Mouse (Mus musculus): ENCODE data around the gene Fam172a. TPM values are rescaled to one million over a fixed set of nuclear protein-coding genes. Genes with fewer than 3 reads are reported as not detected.

The Fam172a gene
- polyA plus RNA-seq, 1 experiment from 2014 or later: 53.6 TPM

DNA sequence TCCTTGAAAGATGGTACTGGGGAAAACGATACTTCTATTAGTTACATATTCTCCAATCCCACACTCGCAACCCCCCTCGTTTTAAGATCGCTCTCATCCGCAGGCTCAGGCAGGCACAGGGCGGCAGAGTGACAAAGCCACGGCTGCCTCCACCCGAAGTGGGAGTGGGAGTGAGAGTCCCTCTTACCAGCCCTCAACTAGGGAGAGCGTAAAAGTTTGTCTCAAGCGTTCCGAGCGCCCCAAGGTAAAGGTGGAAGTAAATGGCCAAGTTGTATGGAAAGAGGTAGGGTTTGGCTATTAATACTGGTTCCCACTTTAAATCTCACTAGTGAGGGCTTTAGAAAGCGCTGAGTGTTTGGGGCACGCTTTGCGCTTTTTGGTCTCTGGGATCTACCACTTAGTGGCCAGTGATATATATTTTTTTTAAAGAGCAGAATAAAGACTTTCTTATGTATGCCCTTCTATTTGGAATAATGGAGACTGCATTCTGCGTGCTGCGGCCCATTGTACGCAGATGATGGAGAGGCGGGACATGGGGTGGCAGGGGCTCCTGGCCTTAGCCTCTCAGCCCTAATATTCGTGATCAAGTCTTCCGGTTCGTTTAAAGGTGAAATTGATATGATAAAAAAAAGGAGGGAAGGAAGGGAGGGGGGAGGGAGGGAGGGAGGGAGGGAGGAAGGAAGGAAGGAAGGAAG lies 500.2 kb downstream of the Fam172a start:
- DNase-seq (ENCODE audit: low spot score, missing footprints): peak; percentile 98
- WGBS: under 1% methylated on average over 22 of the region's 22 CpGs
- no peaks in the 10 kb centered on the region for H3K36me3 ChIP-seq (ENCODE audit: control insufficient read depth, insufficient read depth, low read length)
- peak overlapping the region; percentile 96 for H3K4me3 ChIP-seq (ENCODE audit: low read depth, low read length)
- H3K27me3 ChIP-seq (ENCODE audit: control insufficient read depth, insufficient read depth, low read length): 0 out of 2 replicates have a peak, but pooled peaks cover 2% of the 10 kb centered on the region
- H3K4me1 ChIP-seq (ENCODE audit: control insufficient read depth, insufficient read depth, low read length): peaks cover 16% of the 10 kb centered on the region
- H3K27ac ChIP-seq (ENCODE audit: low read depth, low read length): peak overlapping the region; percentile 96
- H3K9me3 ChIP-seq (ENCODE audit: control insufficient read depth, low read length): no peaks in the 10 kb centered on the region
- H3K4me2 ChIP-seq: peak overlapping the region; percentile 84
- peak overlapping the region; percentile 95 for H3K9ac ChIP-seq (ENCODE audit: low read length)
- peak; percentile 10; the same call in 1 of the 2 replicates for ATAC-seq (ENCODE audit: low FRiP score)

DNA sequence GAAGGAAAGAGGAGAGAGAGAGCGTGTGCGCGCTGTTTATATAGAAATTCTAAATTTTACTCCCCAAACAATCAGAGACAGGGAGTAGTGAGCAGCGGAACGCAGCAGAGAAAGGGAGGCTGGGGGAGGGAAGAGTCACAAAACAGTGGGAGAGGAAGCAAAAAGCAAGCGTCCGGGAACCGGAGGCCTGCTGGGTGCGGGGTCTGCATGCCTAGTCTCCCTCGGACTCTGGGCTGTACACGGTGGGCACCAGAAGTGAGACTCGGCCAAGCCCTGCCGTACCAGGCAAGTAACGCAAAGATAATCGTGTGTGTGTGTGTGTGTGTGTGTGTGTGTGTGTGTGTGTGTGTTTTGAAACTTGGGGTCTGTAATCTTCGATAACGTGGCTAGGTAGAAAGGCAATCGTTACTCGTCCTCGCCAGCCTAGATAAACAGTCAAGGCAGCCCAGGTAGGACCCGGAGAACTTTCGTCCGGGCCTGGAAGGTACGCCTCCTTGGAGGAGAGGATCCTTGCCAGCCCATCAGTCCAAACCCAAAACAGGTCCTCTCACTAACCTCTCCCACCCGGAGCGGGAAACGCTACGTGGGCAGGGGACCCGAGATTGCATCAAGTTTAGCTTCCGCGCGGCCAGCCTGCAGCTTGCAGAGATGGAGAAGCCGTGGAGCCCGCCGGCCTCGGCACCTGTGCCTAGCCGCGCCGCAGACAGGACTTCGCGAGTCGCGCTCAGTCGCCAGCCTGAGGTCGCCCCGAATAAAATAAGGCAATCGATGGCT lies 500.9 kb downstream of the Fam172a start:
- H3K4me1 ChIP-seq (ENCODE audit: control insufficient read depth, insufficient read depth, low read length): peaks cover 21% of the 10 kb centered on the region
- no peaks in the 10 kb centered on the region for H3K9me3 ChIP-seq (ENCODE audit: control insufficient read depth, low read length)
- ATAC-seq (ENCODE audit: low FRiP score) (no peak), DNase-seq (ENCODE audit: low spot score, missing footprints) (peak; percentile 96)
- H3K4me3 ChIP-seq (ENCODE audit: low read depth, low read length): peak overlapping the region; percentile 96
- under 1% methylated on average over 47 of the region's 47 CpGs for WGBS
- 0 out of 2 replicates have a peak, but pooled peaks cover 2% of the 10 kb centered on the region for H3K27me3 ChIP-seq (ENCODE audit: control insufficient read depth, insufficient read depth, low read length)
- peak overlapping the region; percentile 95 for H3K9ac ChIP-seq (ENCODE audit: low read length)
- H3K4me2 ChIP-seq: peak overlapping the region; percentile 84
- no peaks in the 10 kb centered on the region for H3K36me3 ChIP-seq (ENCODE audit: control insufficient read depth, insufficient read depth, low read length)
- H3K27ac ChIP-seq (ENCODE audit: low read depth, low read length): peak overlapping the region; percentile 96

DNA sequence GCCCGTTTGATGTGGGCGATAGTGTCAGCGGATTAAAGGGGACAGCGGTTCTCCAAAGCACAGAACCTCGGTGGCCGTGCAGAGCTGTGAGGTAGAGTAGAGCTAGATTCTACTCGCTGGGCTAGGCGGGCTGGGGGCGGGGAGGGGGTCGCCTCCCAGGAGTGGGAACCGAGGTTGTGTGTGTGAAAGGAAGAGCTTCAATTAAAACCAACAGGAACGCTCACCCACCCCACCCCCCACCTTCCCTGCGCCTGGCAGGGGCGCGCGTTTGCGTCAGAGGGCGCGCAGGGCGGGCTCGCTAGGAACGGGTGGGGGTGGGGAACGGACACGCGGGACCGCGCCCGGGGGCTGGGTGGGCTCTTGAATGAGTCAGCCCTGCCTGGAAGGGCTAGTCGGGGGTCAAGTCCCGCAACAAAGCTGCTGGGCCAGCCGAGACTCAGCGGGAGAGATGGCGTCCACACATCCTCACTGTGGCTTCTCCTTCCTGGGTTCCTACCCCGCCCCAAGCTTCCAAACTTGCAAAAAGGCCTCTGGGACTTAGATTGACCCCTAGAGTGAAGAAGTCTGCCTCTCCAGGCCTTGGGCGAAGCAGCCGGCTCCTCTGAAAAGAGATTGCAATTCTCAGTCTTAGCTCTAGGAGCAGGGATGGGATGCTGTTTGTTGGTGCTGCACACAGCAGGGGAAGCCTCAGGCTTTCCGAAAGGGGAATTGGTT lies 501.7 kb downstream of the Fam172a start:
- H3K27ac ChIP-seq (ENCODE audit: low read depth, low read length): peak overlapping the region; percentile 96
- 0 out of 2 replicates have a peak, but pooled peaks cover 2% of the 10 kb centered on the region for H3K27me3 ChIP-seq (ENCODE audit: control insufficient read depth, insufficient read depth, low read length)
- H3K4me3 ChIP-seq (ENCODE audit: low read depth, low read length): peak overlapping the region; percentile 96
- no peaks in the 10 kb centered on the region for H3K36me3 ChIP-seq (ENCODE audit: control insufficient read depth, insufficient read depth, low read length)
- under 1% methylated on average over 34 of the region's 37 CpGs for WGBS
- peak overlapping the region; percentile 84 for H3K4me2 ChIP-seq
- DNase-seq (ENCODE audit: low spot score, missing footprints) (peak; percentile 98), ATAC-seq (ENCODE audit: low FRiP score) (peak; percentile 49)
- peak overlapping the region; percentile 95 for H3K9ac ChIP-seq (ENCODE audit: low read length)
- peaks cover 28% of the 10 kb centered on the region for H3K4me1 ChIP-seq (ENCODE audit: control insufficient read depth, insufficient read depth, low read length)
- no peaks in the 10 kb centered on the region for H3K9me3 ChIP-seq (ENCODE audit: control insufficient read depth, low read length)

DNA sequence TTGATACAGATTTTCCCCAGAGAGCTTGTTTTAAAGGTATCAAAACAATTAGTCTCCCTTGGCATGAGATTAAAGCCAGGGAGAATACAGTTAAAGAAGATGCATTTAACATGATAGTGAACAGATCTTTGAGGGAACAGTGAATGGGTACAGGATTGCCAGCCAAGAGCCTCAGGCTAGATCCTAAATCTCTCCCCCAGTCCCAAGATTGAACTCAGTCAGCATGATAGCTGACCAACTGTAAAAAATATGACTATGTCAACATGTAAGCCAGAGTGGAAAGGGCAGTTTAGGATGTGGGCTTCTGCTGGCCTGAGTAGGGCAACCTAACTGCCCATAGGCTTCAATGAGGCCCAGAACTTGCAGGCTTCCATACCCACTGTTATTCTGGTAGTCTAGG lies 503.6 kb downstream of the Fam172a start:
- H3K27me3 ChIP-seq (ENCODE audit: control insufficient read depth, insufficient read depth, low read length): 0 out of 2 replicates have a peak, but pooled peaks cover 2% of the 10 kb centered on the region
- no peaks in the 10 kb centered on the region for H3K9me3 ChIP-seq (ENCODE audit: control insufficient read depth, low read length)
- H3K4me3 ChIP-seq (ENCODE audit: low read depth, low read length): no peak overlapping the region
- peaks cover 41% of the 10 kb centered on the region for H3K4me1 ChIP-seq (ENCODE audit: control insufficient read depth, insufficient read depth, low read length)
- DNase-seq (ENCODE audit: low spot score, missing footprints) (peak; percentile 84), ATAC-seq (ENCODE audit: low FRiP score) (no peak)
- H3K9ac ChIP-seq (ENCODE audit: low read length): no peak overlapping the region
- no peaks in the 10 kb centered on the region for H3K36me3 ChIP-seq (ENCODE audit: control insufficient read depth, insufficient read depth, low read length)
- H3K4me2 ChIP-seq: peak overlapping the region; percentile 84
- no peak overlapping the region for H3K27ac ChIP-seq (ENCODE audit: low read depth, low read length)

DNA sequence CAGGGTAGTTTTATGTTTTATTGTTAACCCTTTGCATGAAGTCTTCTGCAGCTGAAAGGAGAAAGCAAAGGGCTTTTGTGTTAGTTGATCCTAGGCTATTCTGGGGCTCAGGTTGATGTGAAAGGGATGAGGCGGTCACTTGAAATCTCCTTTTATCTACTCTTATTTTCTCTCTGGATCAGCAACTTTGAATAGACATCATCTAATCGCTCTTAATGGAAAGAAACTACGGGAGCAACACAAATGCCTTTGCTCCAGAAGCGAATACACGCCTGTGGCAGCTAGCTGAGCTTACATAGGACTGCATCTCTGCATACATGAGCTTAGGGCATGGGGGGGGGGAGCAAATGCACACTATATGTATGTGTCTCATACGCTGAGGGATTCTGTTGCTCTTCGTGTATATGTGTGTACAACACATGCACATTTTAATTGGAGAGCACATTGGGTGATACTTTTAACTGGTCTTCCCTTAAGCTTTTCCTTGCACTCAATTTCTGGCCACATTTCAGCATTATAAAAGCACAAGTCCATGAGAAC lies 505.1 kb downstream of the Fam172a start:
- Histone ChIP-seq H3K9me3 (ENCODE audit: control insufficient read depth, low read length) (no peaks in the 10 kb centered on the region), H3K27me3 (ENCODE audit: control insufficient read depth, insufficient read depth, low read length) (0 out of 2 replicates have a peak, but pooled peaks cover 2% of the 10 kb centered on the region), H3K4me2 (peak overlapping the region; percentile 34), H3K27ac (ENCODE audit: low read depth, low read length) (peak overlapping the region; percentile 54; the same call in 1 of the 2 replicates), H3K9ac (ENCODE audit: low read length) (peak overlapping the region; percentile 34), H3K4me3 (ENCODE audit: low read depth, low read length) (no peak overlapping the region), H3K4me1 (ENCODE audit: control insufficient read depth, insufficient read depth, low read length) (peaks cover 51% of the 10 kb centered on the region), H3K36me3 (ENCODE audit: control insufficient read depth, insufficient read depth, low read length) (no peaks in the 10 kb centered on the region)
- DNase-seq (ENCODE audit: low spot score, missing footprints) (peak; percentile 93), ATAC-seq (ENCODE audit: low FRiP score) (no peak)
- 9% methylated on average over 7 of the region's 7 CpGs for WGBS

DNA sequence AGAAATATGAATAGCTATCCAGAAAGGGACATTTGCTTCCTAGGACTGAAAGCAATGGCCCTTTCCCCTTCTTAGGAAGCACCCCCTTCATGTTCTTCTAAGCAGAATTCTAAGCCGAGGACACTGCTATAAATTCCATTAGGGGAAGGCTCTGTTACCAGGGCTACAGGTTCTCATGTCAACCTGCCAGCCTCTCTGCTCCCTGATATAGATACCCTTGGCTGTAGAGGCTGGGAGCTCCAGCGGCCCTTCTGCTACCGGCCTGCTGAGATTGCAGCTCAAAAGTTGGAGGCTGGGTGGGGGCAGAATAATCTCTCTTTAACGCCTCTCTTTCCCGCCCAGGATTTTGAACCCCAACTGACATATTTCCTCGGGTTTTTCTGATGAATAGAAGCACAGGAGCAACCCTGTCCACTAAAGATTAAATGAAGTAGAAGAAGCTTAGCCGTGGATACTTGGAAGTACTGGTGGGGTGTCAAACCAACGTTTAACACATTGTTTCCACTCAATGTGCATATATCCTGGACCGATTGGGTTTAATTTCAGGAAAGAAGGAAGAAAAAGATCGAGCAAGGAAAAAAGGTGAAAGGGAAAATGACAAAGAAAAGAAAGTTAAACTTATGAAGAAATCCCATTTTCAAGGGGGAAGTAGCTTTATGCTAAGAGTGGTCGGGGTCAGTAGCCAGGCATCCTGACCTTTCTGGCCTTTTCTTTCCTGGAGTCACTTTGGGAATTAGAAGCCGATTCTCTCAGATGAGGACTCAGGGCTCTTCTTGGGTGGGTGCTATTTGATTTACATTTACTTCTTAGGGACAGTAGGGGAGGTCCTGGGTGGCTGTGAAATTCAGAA lies 506.2 kb downstream of the Fam172a start:
- peaks cover 51% of the 10 kb centered on the region for H3K4me1 ChIP-seq (ENCODE audit: control insufficient read depth, insufficient read depth, low read length)
- ATAC-seq (ENCODE audit: low FRiP score) (peak; percentile 45), DNase-seq (ENCODE audit: low spot score, missing footprints) (peak; percentile 95)
- peak overlapping the region; percentile 41 for H3K9ac ChIP-seq (ENCODE audit: low read length)
- peak overlapping the region; percentile 77 for H3K4me2 ChIP-seq
- no peak overlapping the region for H3K4me3 ChIP-seq (ENCODE audit: low read depth, low read length)
- no peaks in the 10 kb centered on the region for H3K9me3 ChIP-seq (ENCODE audit: control insufficient read depth, low read length)
- WGBS: 3% methylated on average over 12 of the region's 12 CpGs
- H3K36me3 ChIP-seq (ENCODE audit: control insufficient read depth, insufficient read depth, low read length): no peaks in the 10 kb centered on the region
- peak overlapping the region; percentile 42; the same call in 1 of the 2 replicates for H3K27ac ChIP-seq (ENCODE audit: low read depth, low read length)
- H3K27me3 ChIP-seq (ENCODE audit: control insufficient read depth, insufficient read depth, low read length): peaks cover 9% of the 10 kb centered on the region; the same call in 1 of the 2 replicates

DNA sequence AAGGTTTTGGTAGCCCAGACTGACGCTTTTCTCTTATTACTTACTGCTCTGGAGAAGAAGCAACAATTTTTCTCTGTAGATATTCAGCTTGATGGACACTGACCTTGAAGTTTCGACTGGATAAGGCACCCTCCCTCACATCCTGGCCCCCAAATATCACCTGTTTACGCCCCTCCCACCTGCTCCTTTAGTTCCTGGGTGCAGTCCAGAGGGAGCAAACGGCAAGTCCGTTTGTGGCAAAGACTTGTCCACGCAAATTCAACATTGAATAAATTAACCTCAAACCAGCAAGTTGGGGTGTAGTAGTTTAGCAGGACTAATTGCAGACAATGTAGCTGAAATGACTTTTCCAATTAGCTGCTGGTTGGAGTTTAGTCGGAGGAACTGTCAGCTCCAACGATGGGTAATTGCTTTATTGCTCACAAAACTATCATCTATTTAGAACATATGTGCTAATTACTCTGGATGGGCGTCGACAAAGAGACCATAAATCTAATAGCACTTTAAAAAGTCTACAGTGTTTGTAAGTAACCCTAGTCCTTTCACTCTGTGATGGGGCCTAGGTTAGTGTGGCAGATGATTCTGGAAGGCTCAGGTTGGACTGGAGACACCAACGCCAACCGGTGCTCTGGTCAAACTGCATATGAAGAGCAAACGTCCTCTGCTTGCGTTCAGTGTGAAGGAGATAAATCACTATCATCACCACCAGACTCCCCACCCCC lies 507.0 kb downstream of the Fam172a start:
- no peak overlapping the region; the same call in 1 of the 2 replicates for H3K4me3 ChIP-seq (ENCODE audit: low read depth, low read length)
- peaks cover 51% of the 10 kb centered on the region for H3K4me1 ChIP-seq (ENCODE audit: control insufficient read depth, insufficient read depth, low read length)
- peaks cover 9% of the 10 kb centered on the region; the same call in 1 of the 2 replicates for H3K27me3 ChIP-seq (ENCODE audit: control insufficient read depth, insufficient read depth, low read length)
- H3K9ac ChIP-seq (ENCODE audit: low read length): peak overlapping the region; percentile 67
- no peaks in the 10 kb centered on the region for H3K9me3 ChIP-seq (ENCODE audit: control insufficient read depth, low read length)
- H3K36me3 ChIP-seq (ENCODE audit: control insufficient read depth, insufficient read depth, low read length): no peaks in the 10 kb centered on the region
- H3K4me2 ChIP-seq: peak overlapping the region; percentile 77
- peak overlapping the region; percentile 42; the same call in 1 of the 2 replicates for H3K27ac ChIP-seq (ENCODE audit: low read depth, low read length)
- DNase-seq (ENCODE audit: low spot score, missing footprints) (peak; percentile 91), ATAC-seq (ENCODE audit: low FRiP score) (no peak)
- WGBS: 7% methylated on average over 14 of the region's 14 CpGs
